Mouse (Mus musculus): Measurements from ENCODE around the gene Acsbg1.
"Not testable (repeated sequence)": the region's sequence is repeated elsewhere in the genome, so short reads cannot be mapped to it uniquely, and the experiment has no call there.

Acsbg1 gene

DNA sequence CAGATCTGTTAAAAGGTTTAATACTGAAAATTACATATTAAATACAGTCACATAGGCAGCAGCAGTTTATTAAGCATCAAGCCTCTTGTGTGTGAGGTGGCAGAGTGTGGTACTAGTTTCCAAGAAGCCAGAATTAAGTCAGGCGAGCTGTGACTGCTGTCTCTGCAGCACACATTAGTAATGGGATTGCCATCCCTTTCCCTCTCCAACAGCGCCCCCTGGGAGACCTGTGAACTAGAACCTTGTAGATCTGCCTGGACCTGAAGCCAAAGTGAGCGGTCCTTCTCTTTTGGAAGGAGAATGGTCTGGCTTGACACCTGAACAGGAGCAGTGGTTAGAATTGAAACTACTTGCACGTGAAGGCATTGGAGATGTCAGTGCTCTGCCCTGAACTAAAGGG is 56.8 kb downstream of the Acsbg1 start:
- DNase-seq = peak; percentile 81 to 82

- no peak for DNase-seq
Measured at GRCm38 (mm10) chr9:54604131-54604654, 57.5 kb downstream of the Acsbg1 start.

DNA sequence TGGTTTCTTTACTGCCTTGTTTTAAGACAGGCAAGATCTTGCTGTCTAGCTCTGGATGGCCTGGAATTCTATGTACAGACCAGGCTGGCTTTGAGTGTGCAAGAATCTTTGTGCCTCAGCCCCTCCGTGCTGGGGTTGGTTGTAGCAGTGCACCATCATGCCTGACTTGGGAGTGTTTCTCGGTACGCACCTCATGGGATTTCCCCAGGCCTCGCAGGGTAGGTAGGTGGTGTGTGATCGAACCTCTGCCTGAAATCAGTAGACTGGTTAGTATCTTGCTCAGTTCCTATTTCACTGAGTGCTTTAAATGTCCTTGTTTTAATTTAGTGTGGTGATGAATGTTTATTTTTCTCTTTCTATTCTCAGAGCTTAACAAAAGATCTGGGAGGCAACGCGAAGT is 58.8 kb downstream of the Acsbg1 start:
- no peak for DNase-seq

GRCm38 (mm10) chr9:54602386-54602785 is 59.3 kb downstream of the Acsbg1 start:
- DNase-seq = no peak

GRCm38 (mm10) chr9:54596752-54597465 is 64.8 kb downstream of the Acsbg1 start:
- no peak for DNase-seq

DNA sequence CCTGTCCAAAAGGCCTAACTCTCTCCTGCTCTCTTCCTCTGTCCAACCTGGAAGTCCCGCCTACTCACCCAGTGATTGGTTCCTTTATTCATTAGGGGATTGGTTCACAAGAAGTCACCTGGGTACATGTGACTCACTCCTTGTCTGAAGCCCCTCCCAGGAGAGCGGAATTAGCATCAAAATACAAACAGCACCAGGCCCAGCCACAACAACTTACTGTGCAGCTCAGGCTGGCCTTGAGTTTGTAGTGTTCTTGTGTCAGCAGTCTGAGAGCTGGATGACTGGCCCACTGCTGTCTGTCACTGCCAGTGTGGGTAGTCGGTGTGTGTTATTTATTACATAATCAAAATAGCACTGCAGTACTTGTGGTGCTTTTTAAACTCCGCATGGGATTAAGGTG is 68.0 kb downstream of the Acsbg1 start:
- not testable (repeated sequence) for DNase-seq

- no peak for DNase-seq
Measured at GRCm38 (mm10) chr9:54587863-54588262, 73.8 kb downstream of the Acsbg1 start.

- DNase-seq = peak; percentile 99 to 100
Measured at GRCm38 (mm10) chr9:54586199-54587061, 75.2 kb downstream of the Acsbg1 start, which contains the start of gene Idh3a. Gene Idh3a (plus strand): TSS chr9:54586334.

DNA sequence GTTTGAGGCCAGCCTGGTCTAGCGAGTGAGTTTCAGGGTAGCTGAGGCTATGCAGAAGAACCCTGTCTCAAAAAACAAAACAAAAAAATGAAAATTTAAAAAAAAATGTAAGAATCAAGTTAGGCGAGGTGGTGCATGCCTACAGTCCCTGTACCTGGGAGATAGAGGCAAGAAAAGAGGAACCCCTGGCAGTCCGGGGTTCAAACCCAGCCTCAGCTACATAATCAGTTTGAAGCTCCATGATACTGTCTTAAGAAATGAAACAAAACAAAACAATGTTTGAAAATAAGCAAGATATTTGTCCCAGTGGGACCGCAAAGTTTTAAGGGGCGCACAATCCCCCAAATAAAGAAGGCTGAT is 75.9 kb downstream of the Acsbg1 start:
- no peak for DNase-seq

DNA sequence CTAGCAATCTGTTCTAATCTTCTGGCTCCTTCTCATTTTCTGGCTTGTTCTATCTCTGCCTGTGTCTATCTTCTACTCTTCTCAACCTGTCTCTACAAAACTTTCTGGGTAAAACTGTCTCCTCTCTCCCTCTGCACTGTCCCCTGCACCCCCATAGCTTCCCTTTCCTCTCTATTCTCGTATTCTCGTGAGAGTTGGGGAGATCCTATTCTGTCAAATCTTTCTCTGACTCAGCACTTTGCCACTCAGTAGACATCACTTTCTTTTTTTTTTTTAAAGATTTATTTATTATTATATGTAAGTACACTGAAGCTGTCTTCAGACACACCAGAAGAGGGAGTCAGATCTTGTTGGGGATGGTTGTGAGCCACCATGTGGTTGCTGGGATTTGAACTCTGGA is 77.5 kb downstream of the Acsbg1 start:
- not testable (repeated sequence) for DNase-seq

DNA sequence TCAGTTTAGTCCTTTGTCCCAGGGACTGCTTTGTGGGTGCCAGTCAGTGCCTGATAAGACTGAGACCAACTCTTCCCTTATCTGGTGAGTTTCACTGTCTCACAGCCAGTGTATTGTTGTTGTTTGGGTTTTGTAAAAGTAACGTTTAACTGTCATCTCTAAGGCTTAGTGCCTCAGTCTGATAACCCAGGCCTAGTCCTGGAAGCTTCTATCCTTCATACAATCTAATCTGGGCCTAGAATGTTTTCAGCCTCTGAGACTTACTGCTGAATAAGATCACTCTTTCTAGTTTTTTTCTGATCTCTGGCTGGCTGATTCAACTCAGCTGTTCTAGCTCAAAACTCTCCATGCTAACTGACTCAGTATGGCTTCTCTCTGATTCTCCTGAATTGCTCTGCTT is 78.0 kb downstream of the Acsbg1 start:
- no peak for DNase-seq

DNA sequence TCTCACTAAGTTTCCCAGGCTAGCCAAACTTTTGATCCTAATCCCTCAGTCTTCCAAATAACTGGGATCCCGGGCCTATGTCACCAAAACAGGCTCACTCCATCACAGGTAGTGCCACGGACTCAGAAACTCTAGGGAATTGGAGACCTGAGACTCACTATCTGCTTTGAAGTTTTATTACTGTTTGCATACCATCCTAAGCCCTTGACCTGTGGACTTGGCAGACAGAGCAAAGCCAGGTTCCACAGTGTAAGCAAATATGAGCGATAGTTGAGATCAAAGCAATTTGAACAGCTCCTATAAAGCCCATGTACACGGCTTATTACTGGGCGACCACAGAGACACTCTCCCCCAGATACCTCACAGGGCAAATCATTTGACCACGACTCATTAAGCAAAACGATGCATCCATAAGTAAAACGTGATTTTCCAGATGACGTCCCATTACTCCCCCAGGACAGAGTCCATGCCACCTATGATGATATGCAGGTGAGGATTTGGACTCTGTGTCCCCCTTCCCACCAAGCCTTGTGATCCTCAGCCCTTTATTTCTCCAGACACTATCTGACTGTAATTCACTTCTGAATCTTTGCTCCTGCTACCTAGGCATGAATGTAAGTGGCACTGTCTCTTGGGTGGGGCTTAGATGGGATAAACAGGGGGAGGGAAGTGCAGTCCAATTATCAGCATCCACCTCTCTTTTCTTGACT is 90.4 kb downstream of the Acsbg1 start:
- no peak for DNase-seq

DNA sequence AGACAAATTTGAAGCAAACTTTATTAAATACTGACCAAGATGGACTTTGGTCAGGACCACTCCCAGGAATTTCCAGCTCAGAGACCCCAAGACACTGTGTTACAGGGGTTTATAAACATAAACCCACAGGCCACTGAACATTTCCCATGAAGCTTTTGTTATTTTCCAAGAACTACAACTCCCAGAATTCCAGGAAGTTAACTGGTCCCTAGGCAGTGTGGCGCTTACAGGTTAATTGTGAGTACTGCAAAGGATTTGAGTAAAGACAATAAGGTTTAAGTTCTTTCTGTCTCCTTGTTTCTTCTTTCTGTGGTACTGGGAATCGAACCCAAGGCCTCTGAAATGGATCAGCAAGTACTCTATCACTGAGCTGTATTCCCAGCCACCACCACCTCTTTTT is 92.9 kb downstream of the Acsbg1 start:
- peak in 1 of 2 experiments; percentile 13 for DNase-seq

- DNase-seq = no peak
Measured at GRCm38 (mm10) chr9:54566958-54567357, 94.7 kb downstream of the Acsbg1 start.

DNA sequence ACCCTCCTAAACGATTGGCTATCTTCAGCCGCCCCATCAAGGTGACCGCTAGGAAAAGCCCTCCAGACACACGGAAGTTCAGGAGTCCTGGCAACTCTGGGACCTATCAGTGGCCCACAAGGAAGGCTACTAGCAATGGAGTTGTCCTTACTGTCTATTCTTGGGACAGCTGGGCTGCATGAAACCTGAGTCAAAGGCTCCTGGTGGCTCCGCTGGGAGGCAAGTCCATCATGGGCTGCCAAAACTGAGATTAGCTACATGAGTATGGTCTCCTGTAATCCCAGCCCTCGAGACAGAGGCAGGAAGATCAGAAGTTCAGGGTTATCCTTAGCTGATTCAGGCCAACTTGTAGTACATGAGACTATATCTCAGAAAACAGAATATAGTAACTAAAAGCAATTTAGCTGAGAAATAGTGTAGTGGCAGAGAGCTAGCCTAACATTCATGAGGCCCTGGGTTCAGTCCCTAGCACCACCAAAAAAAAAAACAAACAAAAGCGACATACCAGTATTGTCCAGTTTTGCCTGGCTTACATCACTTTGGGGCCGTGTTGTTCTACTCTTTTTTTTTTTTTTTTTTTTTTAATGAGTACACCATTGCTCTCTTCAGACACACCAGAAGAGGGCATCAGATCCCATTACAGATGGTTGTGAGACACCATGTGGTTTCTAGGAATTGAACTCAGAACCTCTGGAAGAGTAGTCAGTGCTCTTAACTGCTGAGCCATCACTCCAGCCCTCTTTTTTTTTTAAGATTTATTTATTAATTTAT is 100.7 kb downstream of the Acsbg1 start:
- no peak for DNase-seq

GRCm38 (mm10) chr9:54559771-54560471 is 101.7 kb downstream of the Acsbg1 start, which contains the start of gene Cib2:
Gene Cib2 (minus strand): TSS chr9:54560218.
- peak; percentile 87 to 92 for DNase-seq

DNA sequence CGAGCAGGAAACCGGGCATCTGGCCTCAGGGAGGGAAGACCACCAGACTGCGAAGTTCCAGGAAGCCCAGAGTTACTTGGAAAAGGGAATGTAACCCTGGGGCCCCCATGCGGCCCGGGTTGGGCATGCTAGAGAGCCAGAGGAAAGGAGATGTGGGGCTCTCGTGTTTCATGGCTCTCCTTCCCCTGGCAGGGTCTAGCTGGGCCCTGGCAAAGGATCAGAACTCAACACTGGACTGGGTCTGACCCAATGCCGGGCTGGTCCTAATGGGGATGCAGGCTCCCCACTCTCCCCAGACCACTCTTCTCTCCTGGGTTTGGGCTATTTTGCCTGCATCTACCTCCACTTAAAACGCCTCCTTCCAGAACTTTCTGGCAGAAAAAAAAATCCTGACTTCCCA is 102.9 kb downstream of the Acsbg1 start:
- DNase-seq = peak in 1 of 2 experiments; percentile 6

DNA sequence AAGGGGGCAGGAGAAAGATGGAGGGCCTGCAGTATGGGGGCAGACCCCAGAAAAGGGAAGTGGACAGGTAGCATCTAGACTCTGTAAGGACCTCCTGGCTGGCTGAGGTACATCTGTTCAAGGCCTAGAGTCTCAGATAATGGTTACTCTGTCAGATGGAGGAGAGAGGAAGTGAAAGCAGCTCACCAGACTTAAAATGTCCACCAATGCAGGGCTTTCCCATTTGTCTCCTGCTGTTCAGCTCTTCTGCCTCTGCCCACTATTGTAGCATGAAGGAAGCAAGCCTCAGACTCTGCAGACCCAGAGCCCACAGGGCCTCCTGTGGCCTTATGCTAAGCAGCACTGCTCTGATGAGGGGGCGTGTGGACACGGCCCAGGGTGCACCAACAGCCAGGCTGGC is 106.6 kb downstream of the Acsbg1 start:
- no peak for DNase-seq

All from kidney, postnatal 4 days (tissue).